ENCODE assay signal across 8 mouse cellular contexts in the genomic region with DNA sequence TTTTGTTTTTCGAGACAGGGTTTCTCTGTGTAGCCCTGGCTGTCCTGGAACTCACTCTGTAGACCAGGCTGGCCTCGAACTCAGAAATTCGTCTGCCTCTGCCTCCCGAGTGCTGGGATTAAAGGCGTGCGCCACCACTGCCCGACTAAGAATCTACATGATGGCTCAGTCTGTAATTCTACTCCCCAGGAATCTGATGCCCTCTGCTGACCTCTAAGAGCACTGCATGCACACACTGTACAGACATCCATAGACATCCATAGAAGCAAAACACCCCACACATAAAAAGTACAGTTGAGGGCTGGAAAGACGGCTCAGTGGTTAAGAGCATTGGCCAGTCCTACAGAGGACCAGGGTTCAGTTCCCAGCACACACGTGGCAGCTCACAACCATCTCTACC.
DNase-seq lines count a peak whose midpoint lies in the region; ATAC-seq and TF ChIP-seq lines count a peak whose summit lies in the region.
"Not testable (repeated sequence)": the region's sequence is repeated elsewhere in the genome, so short reads cannot be mapped to it uniquely, and the experiment has no call there.

No protein-coding gene starts in this region.

- WGBS in heart, embryonic 12.5 days: 63% methylated on average over 9 of the region's 9 CpGs
- WGBS in kidney, postnatal 0 days: 75% methylated on average over 8 of the region's 9 CpGs
- 74% methylated on average over 9 of the region's 9 CpGs for WGBS in lung, embryonic 14.5 days

- not testable (repeated sequence) for H3K27ac ChIP-seq in CH12.LX (ENCODE audit: insufficient read depth, low read depth); heart, embryonic 12.5 days (ENCODE audit: poor library complexity, severe bottlenecking); kidney, postnatal 0 days; lung, embryonic 14.5 days (ENCODE audit: low read depth)

- TF ChIP-seq EP300 in CH12.LX (IDR thresholded peaks at IDR 0.05; ENCODE audit: low read length): not testable (repeated sequence)

- not testable (repeated sequence) for H3K9ac ChIP-seq in CH12.LX (ENCODE audit: insufficient read depth, low read depth); heart, embryonic 12.5 days; kidney, postnatal 0 days (ENCODE audit: low read depth, low read length); lung, embryonic 14.5 days

- in situ Hi-C loops in CH12.LX (cut with MboI; ENCODE audit: low pct_ligation_motif_present, low pct_unique_long_range_greater_than_20kb, low sequenced_read_pairs): not testable (repeated sequence)

- dilution Hi-C loops in CH12.LX (cut with MboI; ENCODE audit: extremely low pct_ligation_motif_present, extremely low pct_unique_long_range_greater_than_20kb, low sequenced_read_pairs): not testable (repeated sequence)

- peak; percentile 44 for TF ChIP-seq RAD21 in CH12.LX (IDR thresholded peaks at IDR 0.05; ENCODE audit: low read depth, low read length)

- peak; percentile 93 for ATAC-seq in common myeloid progenitor, adult 5-6 weeks (replicated peaks; ENCODE audit: low read depth, poor library complexity, severe bottlenecking)
- ATAC-seq in heart, embryonic 12.5 days (ENCODE audit: insufficient number of reproducible peaks, low FRiP score): peak; percentile 18; the same call in 1 of the 2 replicates
- not testable (repeated sequence) for ATAC-seq in kidney, postnatal 0 days (replicated peaks; ENCODE audit: low FRiP score, low read depth); lung, embryonic 14.5 days (ENCODE audit: insufficient read depth)

- H3K4me2 ChIP-seq in CH12.LX (ENCODE audit: insufficient read depth, low read depth, poor library complexity, severe bottlenecking); heart, embryonic 12.5 days; kidney, postnatal 0 days (ENCODE audit: low read length); lung, embryonic 14.5 days: not testable (repeated sequence)

- peaks cover 0 to 40% of the 10 kb centered on the region in 2 experiments for H3K36me3 ChIP-seq in CH12.LX (replicated peaks in 1 of 2; ENCODE audit: control insufficient read depth in 1 of 2, insufficient read depth in 1 of 2, low read length in 1 of 2)
- H3K36me3 ChIP-seq in heart, embryonic 12.5 days; kidney, postnatal 0 days (ENCODE audit: insufficient read depth, low read length); lung, embryonic 14.5 days (ENCODE audit: insufficient read depth): not testable (repeated sequence)

- peak; percentile 56 for DNase-seq in CH12.LX (ENCODE audit: extremely low read depth)
- peak; percentile 64 for DNase-seq in adrenal gland, postnatal 10 days
- DNase-seq in kidney, postnatal 0 days (ENCODE audit: low spot score): peak; percentile 46
- peak; percentile 66 for DNase-seq in lung, embryonic 14.5 days
- DNase-seq in retina, postnatal 1 day: peak; percentile 53
- DNase-seq in thymus, postnatal 4 days: peak; percentile 74

- peaks cover 16% of the 10 kb centered on the region for H3K9me3 ChIP-seq in CH12.LX (replicated peaks; ENCODE audit: low read length)
- H3K9me3 ChIP-seq in heart, embryonic 12.5 days (replicated peaks): 0 out of 2 replicates have a peak, but pooled peaks cover 13% of the 10 kb centered on the region
- H3K9me3 ChIP-seq in kidney, postnatal 0 days (replicated peaks; ENCODE audit: low read length); lung, embryonic 14.5 days (ENCODE audit: low read depth, low read length): not testable (repeated sequence)

- peaks cover 10 to 25% of the 10 kb centered on the region in 2 experiments for H3K4me1 ChIP-seq in CH12.LX (ENCODE audit: control insufficient read depth in 1 of 2, insufficient read depth in 2 of 2)
- H3K4me1 ChIP-seq in heart, embryonic 12.5 days (replicated peaks); kidney, postnatal 0 days (replicated peaks; ENCODE audit: insufficient read depth, low read length); lung, embryonic 14.5 days (ENCODE audit: insufficient read depth): not testable (repeated sequence)

- TF ChIP-seq CTCF in CH12.LX (conservative IDR thresholded peaks at IDR 0.05 in 1 of 2, IDR thresholded peaks at IDR 0.05 in 1 of 2; ENCODE audit: low read depth in 2 of 2, low read length in 2 of 2): peak in 1 of 2 experiments; percentile 58; a peak in 2 of 4 replicates
- peak; percentile 67 for TF ChIP-seq CTCF in kidney, postnatal 0 days (IDR thresholded peaks at IDR 0.05; ENCODE audit: low read depth)
- TF ChIP-seq CTCF in lung, embryonic 14.5 days (IDR thresholded peaks at IDR 0.05; ENCODE audit: low read depth): peak; percentile 68

- not testable (repeated sequence) for H3K79me2 ChIP-seq in CH12.LX (replicated peaks; ENCODE audit: control insufficient read depth, extremely low read depth, insufficient read depth, poor library complexity, severe bottlenecking)

- not testable (repeated sequence) for TF ChIP-seq POLR2A in CH12.LX (IDR thresholded peaks at IDR 0.05; ENCODE audit: low read depth, low read length)

- not testable (repeated sequence) for H3K27me3 ChIP-seq in CH12.LX (replicated peaks); heart, embryonic 12.5 days (replicated peaks); kidney, postnatal 0 days (ENCODE audit: insufficient read depth, low read length); lung, embryonic 14.5 days (ENCODE audit: insufficient read depth, low read length)

- H3K4me3 ChIP-seq in CH12.LX (replicated peaks in 1 of 3; ENCODE audit: low read depth in 2 of 3, low read length in 2 of 3, poor library complexity in 1 of 3); heart, embryonic 12.5 days; kidney, postnatal 0 days (replicated peaks; ENCODE audit: low read depth, low read length); lung, embryonic 14.5 days (ENCODE audit: low read depth, low read length): not testable (repeated sequence)

TF ChIP-seq in CH12.LX, 34 proteins besides CTCF, POLR2A, EP300 and RAD21:
- peak; percentile 53 for TF ChIP-seq SMC3 (IDR thresholded peaks at IDR 0.05; ENCODE audit: low read depth, low read length)
